Mouse (Mus musculus) lung, postnatal 0 days (tissue): ENCODE data around the gene Oprl1. TPM values are rescaled to one million over a fixed set of nuclear protein-coding genes. Genes with fewer than 3 reads are reported as not detected.

Experiments
- ATAC-seq: fragments of 200-750 bp; cut with Nextera tagmentation; 2 replicates; pipeline ENCODE4 v1.8.0; 2017; ENCODE audit warnings: moderate library complexity
- DNase-seq: peaks from one replicate; pipeline ENCODE4 v3.0.0-alpha.2; 2016; ENCODE audit warnings: low spot score
- H3K27ac ChIP-seq: fragments of 300-500 bp; sonication (generic); 2 replicates; pipeline ENCODE4 v1.5.1; 2014; ENCODE audit warnings: antibody characterized with exemption, mild to moderate bottlenecking, low read length, mixed read lengths
- H3K27me3 ChIP-seq: fragments of 300-500 bp; sonication (generic); replicated peaks from 2 replicates; pipeline ENCODE4 v1.6.1; 2014; ENCODE audit warnings: low read length, mixed read lengths; ENCODE audit not compliant: insufficient read depth
- H3K36me3 ChIP-seq: fragments of 300-500 bp; sonication (generic); 2 replicates; pipeline ENCODE4 v1.6.1; 2014; ENCODE audit warnings: low read length, mixed read lengths; ENCODE audit not compliant: insufficient read depth
- H3K4me1 ChIP-seq: fragments of 300-500 bp; sonication (generic); 2 replicates; pipeline ENCODE4 v1.6.1; 2014; ENCODE audit warnings: antibody characterized with exemption, low read depth, low read length, mixed read lengths; ENCODE audit not compliant: insufficient read depth
- H3K4me2 ChIP-seq: fragments of 300-500 bp; sonication (generic); replicated peaks from 2 replicates; pipeline ENCODE4 v1.6.1; 2014; ENCODE audit warnings: low read depth, mild to moderate bottlenecking, low read length, moderate library complexity, mixed read lengths
- H3K4me3 ChIP-seq: fragments of 300-500 bp; sonication (generic); 2 replicates; pipeline ENCODE4 v1.5.1; 2014; ENCODE audit warnings: low read depth, low read length
- H3K9ac ChIP-seq: fragments of 300-500 bp; sonication (generic); replicated peaks from 2 replicates; pipeline ENCODE4 v1.6.1; 2014; ENCODE audit warnings: low read depth, mild to moderate bottlenecking
- H3K9me3 ChIP-seq: fragments of 300-500 bp; sonication (generic); 2 replicates; pipeline ENCODE4 v1.6.1; 2016; ENCODE audit warnings: low read length, mixed read lengths
- CTCF ChIP-seq: IDR thresholded peaks from 2 replicates; pipeline ENCODE4 v1.5.1; 2016; ENCODE audit warnings: antibody characterized with exemption, mild to moderate bottlenecking
- EP300 ChIP-seq: IDR thresholded peaks from 2 replicates; pipeline ENCODE4 v1.6.1; 2016; ENCODE audit warnings: antibody characterized with exemption, mild to moderate bottlenecking, control low read depth
- WGBS: fragments of 180-500 bp; shearing (Covaris S2); extraction: QIAGEN DNeasy Blood & Tissue Kit; methylation state at CpG from one replicate; pipeline ENCODE4 v1.1.7; 2014; 5-methylcytosine and 5-hydroxymethylcytosine counted together
- polyA plus RNA-seq: library from polyadenylated mRNA; unstranded; fragments of >200 nt; fragmentation: Nextera tagmentation; extraction: Ambion mirVana; gene quantifications from 2 replicates; pipeline ENCODE4 v1.2.1, GENCODE M21; 2015

The Oprl1 gene
- polyA plus RNA-seq, 1 experiment from 2014 or later: 0.20 TPM

DNA sequence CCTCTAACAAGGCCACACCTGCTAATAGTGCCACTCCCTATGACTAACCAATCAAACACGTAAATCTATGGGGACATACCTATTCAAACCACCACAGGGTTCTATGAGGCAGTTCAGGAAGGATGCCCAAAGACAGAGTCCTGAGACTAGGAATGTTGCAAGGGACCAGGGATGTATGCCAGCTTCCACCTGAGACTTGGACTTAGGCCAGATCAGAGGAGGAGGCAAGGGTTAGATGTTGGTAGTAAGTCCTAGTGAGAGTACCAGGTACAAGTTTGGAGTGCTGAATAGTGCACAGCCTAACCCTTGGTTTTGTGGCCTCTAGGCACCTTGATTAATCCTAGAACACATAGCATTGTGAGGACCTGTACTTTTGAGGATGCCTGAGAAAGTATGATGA lies 37.8 kb downstream of the Oprl1 start:
- Histone ChIP-seq H3K4me2 (no peak overlapping the region), H3K4me3 (no peak overlapping the region), H3K9me3 (no peaks in the 10 kb centered on the region), H3K36me3 (no peaks in the 10 kb centered on the region), H3K9ac (no peak overlapping the region), H3K27me3 (no peaks in the 10 kb centered on the region), H3K4me1 (no peaks in the 10 kb centered on the region), H3K27ac (no peak overlapping the region)
- no peak for DNase-seq
- TF ChIP-seq CTCF (no peak), EP300 (no peak)
- 62% methylated on average over 1 of the region's 1 CpGs for WGBS
- no peak for ATAC-seq

DNA sequence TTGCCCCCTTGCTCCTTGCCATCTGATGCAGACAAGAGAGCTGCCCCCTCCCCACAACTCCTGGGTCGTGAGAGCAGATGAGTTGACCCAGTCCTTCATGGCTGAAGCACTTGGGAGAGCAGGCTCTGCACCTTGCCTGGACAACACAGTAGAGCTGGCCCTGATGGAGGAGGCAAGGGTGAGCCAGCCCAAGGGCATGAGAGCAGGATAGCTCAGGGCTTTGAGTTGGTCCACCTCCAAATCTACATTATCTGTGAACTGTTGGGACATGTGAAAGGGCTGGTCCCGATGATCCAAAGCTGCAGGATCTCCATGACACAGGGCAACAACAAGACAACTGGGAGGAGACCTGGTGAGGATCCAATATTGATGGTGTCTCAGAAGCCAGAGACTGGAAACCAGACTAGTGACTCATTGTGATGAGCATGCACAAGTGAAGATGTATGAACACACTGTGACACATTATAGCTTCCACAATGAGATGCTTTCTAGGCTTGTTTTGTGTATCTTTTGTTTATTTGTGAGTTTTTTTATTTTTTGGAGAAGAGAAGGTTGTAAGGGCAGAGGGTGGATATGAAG lies 43.4 kb downstream of the Oprl1 start:
- no peak overlapping the region for H3K4me2 ChIP-seq
- no peak overlapping the region for H3K27ac ChIP-seq
- DNase-seq (no peak), ATAC-seq (no peak)
- H3K9me3 ChIP-seq: no peaks in the 10 kb centered on the region
- H3K36me3 ChIP-seq: no peaks in the 10 kb centered on the region
- TF ChIP-seq CTCF: no peak
- TF ChIP-seq EP300: no peak
- H3K4me1 ChIP-seq: no peaks in the 10 kb centered on the region
- H3K9ac ChIP-seq: no peak overlapping the region
- no peak overlapping the region for H3K4me3 ChIP-seq
- WGBS: 60% methylated on average over 2 of the region's 2 CpGs
- H3K27me3 ChIP-seq: no peaks in the 10 kb centered on the region

DNA sequence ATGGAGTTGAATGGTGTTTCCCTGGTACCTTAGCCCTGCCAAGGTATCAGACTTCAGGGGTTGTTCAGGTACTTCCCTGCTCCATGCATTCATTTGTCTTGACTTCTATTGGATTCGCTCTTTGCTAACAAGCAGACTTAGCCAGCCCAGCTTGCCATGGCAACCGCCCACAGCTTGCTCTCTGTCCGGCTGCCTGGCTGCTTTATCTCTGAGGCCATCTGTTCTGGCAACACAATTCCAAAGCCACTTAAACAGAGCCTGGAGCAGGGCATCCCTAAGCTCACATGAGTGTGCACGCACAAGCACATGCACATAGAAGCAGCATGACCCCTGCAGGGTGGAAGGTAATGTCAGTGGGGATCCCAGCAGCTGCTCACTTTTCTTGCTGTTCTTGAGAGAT lies 44.2 kb downstream of the Oprl1 start:
- H3K4me1 ChIP-seq: no peaks in the 10 kb centered on the region
- ATAC-seq: no peak
- no peaks in the 10 kb centered on the region for H3K27me3 ChIP-seq
- no peak for DNase-seq
- no peaks in the 10 kb centered on the region for H3K9me3 ChIP-seq
- no peak overlapping the region for H3K4me3 ChIP-seq
- H3K9ac ChIP-seq: no peak overlapping the region
- no peak for TF ChIP-seq EP300
- TF ChIP-seq CTCF: no peak
- WGBS: 15% methylated on average over 4 of the region's 4 CpGs
- no peak overlapping the region for H3K27ac ChIP-seq
- no peaks in the 10 kb centered on the region for H3K36me3 ChIP-seq
- H3K4me2 ChIP-seq: no peak overlapping the region

DNA sequence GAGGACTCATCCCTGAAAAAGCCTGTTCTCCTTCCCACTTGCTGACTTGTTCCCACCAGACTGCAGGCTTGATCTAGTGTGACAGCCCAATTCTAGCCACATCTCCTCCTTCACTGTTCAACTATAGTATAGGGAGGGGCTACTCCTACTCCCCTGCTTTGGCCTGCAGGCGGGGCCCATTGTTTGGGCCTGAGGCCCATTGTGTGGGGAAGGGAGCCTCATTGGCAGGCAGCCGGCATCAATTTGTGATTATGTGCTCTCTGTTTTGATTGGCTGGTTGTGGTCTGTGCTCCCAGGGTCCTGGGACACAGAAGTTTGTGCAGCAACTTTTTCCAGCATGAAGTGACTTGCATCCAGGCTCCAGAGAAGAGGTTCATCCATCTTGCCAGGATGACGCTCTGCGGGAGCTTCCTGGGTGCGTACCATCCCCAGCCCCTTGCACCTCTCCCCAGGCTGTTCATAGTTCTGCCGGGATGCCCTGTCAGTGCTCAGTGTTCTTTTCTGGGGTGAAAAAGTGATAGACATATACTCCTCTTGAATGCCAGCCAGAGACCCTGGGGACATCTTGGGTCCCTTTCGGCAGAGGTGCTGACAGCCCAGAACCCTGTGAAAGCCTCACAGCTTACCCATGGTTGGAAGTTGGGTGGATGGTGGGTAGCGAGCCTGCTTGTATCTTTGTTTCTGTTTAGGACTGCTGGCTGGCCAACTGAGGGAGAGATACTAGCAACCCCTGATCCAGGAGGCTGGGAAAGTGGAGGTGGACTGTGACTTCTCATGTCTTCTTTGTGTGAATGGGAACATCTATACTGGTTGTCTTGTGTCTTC lies 48.4 kb downstream of the Oprl1 start, which contains the start of gene Myt1:
Myt1 (plus strand) TSS at position 327 of the 825 bp plus-strand sequence.
- no peaks in the 10 kb centered on the region for H3K36me3 ChIP-seq
- no peak for ATAC-seq
- H3K4me2 ChIP-seq: no peak within 1 kb of the TSS
- H3K27me3 ChIP-seq: no peaks in the 10 kb centered on the region
- no peak within 1 kb of the TSS for H3K4me3 ChIP-seq
- H3K9ac ChIP-seq: no peak within 1 kb of the TSS
- H3K27ac ChIP-seq: no peak within 1 kb of the TSS
- TF ChIP-seq EP300 (no peak), CTCF (no peak)
- WGBS: 49% methylated on average over 8 of the region's 8 CpGs
- H3K9me3 ChIP-seq: no peaks in the 10 kb centered on the region
- DNase-seq: no peak
- no peaks in the 10 kb centered on the region for H3K4me1 ChIP-seq

DNA sequence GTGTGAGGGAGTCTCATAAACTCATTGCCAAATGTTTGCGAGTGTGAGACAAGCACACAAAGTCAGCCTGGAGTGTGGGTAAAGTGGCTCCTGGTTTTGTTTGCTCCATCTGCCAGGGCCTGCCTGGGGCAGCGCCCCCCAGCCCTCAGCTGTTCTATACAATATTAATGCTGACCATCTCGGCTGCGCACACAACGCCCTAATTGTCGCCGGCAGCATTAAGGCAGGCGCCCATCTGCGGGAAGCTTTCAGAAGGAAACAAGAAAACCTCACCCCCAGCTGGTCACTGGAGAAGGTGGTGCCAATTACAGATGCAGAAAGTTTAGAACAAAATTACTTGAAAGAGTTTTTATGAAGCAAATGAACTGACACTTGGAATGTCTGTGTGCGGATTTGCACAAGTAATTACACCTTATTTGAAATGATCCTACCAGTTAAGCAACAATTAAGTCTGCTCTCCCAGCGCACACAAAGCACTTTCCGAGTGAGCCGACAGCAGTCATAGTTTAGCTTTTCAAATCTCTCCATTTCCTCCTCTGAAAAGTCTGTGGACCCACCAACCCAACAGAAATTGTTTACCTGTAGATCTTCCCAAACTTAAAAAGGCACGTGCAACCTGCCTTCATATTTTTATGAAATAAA lies 49.2 kb downstream of the Oprl1 start:
- Histone ChIP-seq H3K27me3 (no peaks in the 10 kb centered on the region), H3K9ac (no peak overlapping the region), H3K4me2 (no peak overlapping the region), H3K4me3 (no peak overlapping the region), H3K36me3 (no peaks in the 10 kb centered on the region), H3K27ac (no peak overlapping the region), H3K4me1 (no peaks in the 10 kb centered on the region), H3K9me3 (no peaks in the 10 kb centered on the region)
- ATAC-seq (no peak), DNase-seq (no peak)
- no peak for TF ChIP-seq CTCF
- no peak for TF ChIP-seq EP300
- 39% methylated on average over 14 of the region's 14 CpGs for WGBS

DNA sequence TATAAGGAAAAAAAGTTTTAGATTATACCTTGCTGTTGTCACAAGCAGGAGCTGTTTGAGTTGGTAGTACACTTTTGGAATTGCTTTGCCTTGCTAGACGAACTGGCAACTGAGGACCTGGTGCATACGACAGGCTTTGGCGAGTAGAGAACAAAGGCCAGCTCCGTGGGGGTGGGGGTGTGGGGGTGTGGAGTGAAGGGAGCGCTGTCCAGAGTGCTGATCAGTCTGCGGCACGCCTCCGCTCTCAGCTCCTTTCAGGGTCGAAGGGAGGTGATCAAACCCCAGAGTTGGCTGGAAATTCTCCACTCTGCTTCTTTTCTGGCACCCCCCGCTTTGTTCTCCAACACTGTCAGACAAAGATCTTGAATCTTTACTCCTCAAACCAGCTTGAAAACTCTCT lies 49.8 kb downstream of the Oprl1 start:
- Histone ChIP-seq H3K9ac (no peak overlapping the region), H3K4me3 (no peak overlapping the region), H3K9me3 (no peaks in the 10 kb centered on the region), H3K4me1 (no peaks in the 10 kb centered on the region), H3K27me3 (no peaks in the 10 kb centered on the region), H3K36me3 (no peaks in the 10 kb centered on the region), H3K27ac (no peak overlapping the region), H3K4me2 (no peak overlapping the region)
- peak; percentile 18 for DNase-seq
- no peak for ATAC-seq
- TF ChIP-seq EP300 (no peak), CTCF (no peak)
- 2% methylated on average over 10 of the region's 10 CpGs for WGBS
